Mouse (Mus musculus): ENCODE data around the gene Relb. TPM values are rescaled to one million over a fixed set of nuclear protein-coding genes. Genes with fewer than 3 reads are reported as not detected.

Relb gene
- polyA plus RNA-seq, 1 experiment, result 75.6 TPM

DNA sequence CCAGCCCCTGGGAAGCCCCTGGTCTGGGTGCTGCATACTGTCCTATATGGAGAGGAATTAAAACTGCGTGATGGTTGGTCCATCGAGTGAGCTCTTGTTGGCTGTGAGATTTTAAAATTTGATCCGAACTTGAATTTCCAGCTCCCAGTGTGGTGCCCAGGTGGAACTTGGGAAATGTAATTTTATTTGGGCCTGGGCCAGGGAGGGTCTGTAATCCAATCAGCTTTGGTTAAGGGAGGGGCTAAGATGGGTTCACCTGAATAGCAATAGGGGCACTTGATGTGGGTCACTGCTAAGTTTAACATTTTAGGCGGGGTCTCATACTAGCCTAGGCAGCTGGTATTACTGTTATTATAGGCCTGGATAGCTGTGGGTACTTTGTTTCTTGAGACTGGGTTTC lies 50.8 kb downstream of the Relb start:
- no peak for DNase-seq
- TF ChIP-seq POLR2A (IDR thresholded peaks at IDR 0.05; ENCODE audit: control insufficient read depth, extremely low read depth, insufficient read depth, low read length, poor library complexity), result no peak
- no peak for TF ChIP-seq CTCF (IDR thresholded peaks at IDR 0.05; ENCODE audit: borderline replicate concordance, control insufficient read depth, extremely low read depth, insufficient read depth, low read length, poor library complexity)
- Histone ChIP-seq H3K36me3 (ENCODE audit: control insufficient read depth, insufficient read depth, low read length) (peaks cover 5% of the 10 kb centered on the region; the same call in 1 of the 2 replicates), H3K27me3 (ENCODE audit: control insufficient read depth, insufficient read depth, low read length) (peaks cover 6% of the 10 kb centered on the region; the same call in 1 of the 2 replicates), H3K27ac (ENCODE audit: control insufficient read depth, insufficient read depth, low read length) (no peak overlapping the region), H3K4me1 (replicated peaks; ENCODE audit: control insufficient read depth, insufficient read depth, low read length) (peaks cover 19% of the 10 kb centered on the region), H3K4me3 (ENCODE audit: control insufficient read depth, insufficient read depth, low read length) (0 out of 2 replicates have a peak overlapping the region, but pooled peaks have one; percentile 33)
- 77% methylated on average over 4 of the region's 4 CpGs for WGBS

DNA sequence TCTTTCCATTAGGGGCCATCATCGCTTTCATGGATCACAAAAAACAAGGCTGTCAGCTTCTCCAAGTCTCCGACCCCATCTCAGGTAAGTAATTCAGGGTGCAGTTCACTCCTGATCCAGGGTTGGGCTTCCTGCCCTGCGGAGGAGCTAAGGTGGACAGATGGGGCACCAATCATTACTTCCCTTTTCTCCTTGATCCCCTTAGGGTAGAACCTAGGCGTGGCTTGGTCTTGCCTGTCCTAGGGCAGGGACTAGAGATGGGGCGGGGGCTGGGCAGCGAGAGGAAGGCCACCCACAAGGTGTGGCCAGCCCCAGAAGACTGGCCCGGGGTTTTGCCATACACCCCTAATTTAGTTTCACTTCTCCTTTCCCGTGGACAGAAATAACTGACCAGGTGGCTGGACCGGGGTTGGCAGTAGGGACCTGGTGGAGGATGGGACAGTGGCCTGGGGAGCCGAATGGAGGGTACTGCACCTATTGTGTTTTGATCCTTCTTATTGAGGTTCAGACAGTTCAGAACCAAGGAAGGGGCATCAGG lies 51.3 kb downstream of the Relb start:
- Histone ChIP-seq H3K36me3 (ENCODE audit: control insufficient read depth, insufficient read depth, low read length) (peaks cover 5% of the 10 kb centered on the region; the same call in 1 of the 2 replicates), H3K27ac (ENCODE audit: control insufficient read depth, insufficient read depth, low read length) (no peak overlapping the region), H3K4me1 (replicated peaks; ENCODE audit: control insufficient read depth, insufficient read depth, low read length) (peaks cover 19% of the 10 kb centered on the region), H3K27me3 (ENCODE audit: control insufficient read depth, insufficient read depth, low read length) (peaks cover 6% of the 10 kb centered on the region; the same call in 1 of the 2 replicates), H3K4me3 (ENCODE audit: control insufficient read depth, insufficient read depth, low read length) (peak overlapping the region; percentile 33)
- WGBS, result 22% methylated on average over 10 of the region's 10 CpGs
- DNase-seq, result no peak
- TF ChIP-seq CTCF (IDR thresholded peaks at IDR 0.05; ENCODE audit: borderline replicate concordance, control insufficient read depth, extremely low read depth, insufficient read depth, low read length, poor library complexity) (no peak), POLR2A (IDR thresholded peaks at IDR 0.05; ENCODE audit: control insufficient read depth, extremely low read depth, insufficient read depth, low read length, poor library complexity) (no peak)

DNA sequence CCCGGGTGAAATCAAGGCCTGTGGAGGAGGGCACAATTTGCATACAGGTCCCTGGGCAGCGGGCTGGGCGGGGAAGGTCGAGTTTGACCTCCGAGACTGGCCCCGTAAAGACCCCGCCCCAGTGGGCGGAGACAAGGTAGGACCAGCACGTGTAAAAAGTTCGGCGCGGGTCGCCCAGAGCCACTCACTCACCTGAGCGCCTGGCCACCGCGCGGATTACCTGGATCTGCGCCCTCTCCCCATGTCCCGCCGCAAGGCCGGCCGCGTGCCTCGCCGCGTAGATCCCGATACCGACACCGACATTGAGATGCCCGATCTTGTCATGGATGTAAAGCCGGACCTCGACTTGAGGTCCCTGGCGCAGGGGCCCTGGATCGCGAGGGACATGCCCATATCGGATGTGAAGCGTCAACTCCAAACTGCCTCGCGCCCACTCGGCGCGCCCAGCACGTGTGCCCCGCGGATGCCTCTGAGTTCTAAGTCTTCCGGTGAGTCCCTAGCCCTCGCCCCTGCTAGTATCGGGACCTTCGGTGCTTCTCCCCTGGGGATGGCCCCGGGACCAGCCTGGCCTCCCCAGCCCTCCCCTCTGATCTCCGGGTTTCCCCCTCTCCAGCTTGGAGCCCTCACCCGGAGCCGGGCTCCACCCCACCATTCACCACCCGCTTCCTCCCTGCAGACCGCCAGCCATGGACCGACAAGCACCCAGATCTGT lies 51.9 kb downstream of the Relb start, which contains the start of the genes Zfp296 and Gemin7:
Gene Zfp296 (plus strand): TSS at position 147 of the 712 bp plus-strand sequence.
Gene Gemin7 (minus strand): TSS at position 455 of the 712 bp plus-strand sequence.
- peak within 1 kb of the TSS; percentile 33 for H3K4me3 ChIP-seq (ENCODE audit: control insufficient read depth, insufficient read depth, low read length)
- no peak for DNase-seq
- H3K27ac ChIP-seq (ENCODE audit: control insufficient read depth, insufficient read depth, low read length), result no peak within 1 kb of the TSS
- peaks cover 6% of the 10 kb centered on the region; the same call in 1 of the 2 replicates for H3K27me3 ChIP-seq (ENCODE audit: control insufficient read depth, insufficient read depth, low read length)
- WGBS, result 1% methylated on average over 56 of the region's 56 CpGs
- peaks cover 19% of the 10 kb centered on the region for H3K4me1 ChIP-seq (replicated peaks; ENCODE audit: control insufficient read depth, insufficient read depth, low read length)
- H3K36me3 ChIP-seq (ENCODE audit: control insufficient read depth, insufficient read depth, low read length), result peaks cover 5% of the 10 kb centered on the region; the same call in 1 of the 2 replicates
- no peak for TF ChIP-seq CTCF (IDR thresholded peaks at IDR 0.05; ENCODE audit: borderline replicate concordance, control insufficient read depth, extremely low read depth, insufficient read depth, low read length, poor library complexity)

DNA sequence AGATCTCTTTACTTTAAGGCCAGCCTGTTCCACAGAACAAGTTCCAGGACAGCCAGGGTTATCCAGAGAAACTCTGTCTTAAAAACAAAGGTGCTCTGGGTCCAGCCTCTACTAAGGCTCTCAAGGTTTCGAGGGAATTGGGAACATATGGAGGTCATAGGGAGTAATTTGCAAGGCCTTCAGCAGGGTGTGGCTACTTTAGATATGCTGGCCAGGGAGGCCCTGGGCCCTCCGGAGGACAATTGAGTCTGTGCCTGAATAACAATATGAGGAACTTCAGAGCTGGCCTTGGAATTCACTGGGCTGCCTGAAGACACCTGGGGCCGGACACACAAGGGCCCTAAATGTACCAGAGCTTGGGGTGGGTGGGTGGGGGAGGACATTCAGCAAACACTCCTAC lies 53.7 kb downstream of the Relb start:
- Histone ChIP-seq H3K27ac (ENCODE audit: control insufficient read depth, insufficient read depth, low read length) (no peak overlapping the region), H3K4me3 (ENCODE audit: control insufficient read depth, insufficient read depth, low read length) (no peak overlapping the region), H3K36me3 (ENCODE audit: control insufficient read depth, insufficient read depth, low read length) (no peaks in the 10 kb centered on the region), H3K27me3 (ENCODE audit: control insufficient read depth, insufficient read depth, low read length) (peaks cover 6% of the 10 kb centered on the region; the same call in 1 of the 2 replicates), H3K4me1 (replicated peaks; ENCODE audit: control insufficient read depth, insufficient read depth, low read length) (peaks cover 19% of the 10 kb centered on the region)
- 67% methylated on average over 3 of the region's 3 CpGs for WGBS
- no peak for DNase-seq
- no peak for TF ChIP-seq CTCF (IDR thresholded peaks at IDR 0.05; ENCODE audit: borderline replicate concordance, control insufficient read depth, extremely low read depth, insufficient read depth, low read length, poor library complexity)
- no peak for TF ChIP-seq POLR2A (IDR thresholded peaks at IDR 0.05; ENCODE audit: control insufficient read depth, extremely low read depth, insufficient read depth, low read length, poor library complexity)

DNA sequence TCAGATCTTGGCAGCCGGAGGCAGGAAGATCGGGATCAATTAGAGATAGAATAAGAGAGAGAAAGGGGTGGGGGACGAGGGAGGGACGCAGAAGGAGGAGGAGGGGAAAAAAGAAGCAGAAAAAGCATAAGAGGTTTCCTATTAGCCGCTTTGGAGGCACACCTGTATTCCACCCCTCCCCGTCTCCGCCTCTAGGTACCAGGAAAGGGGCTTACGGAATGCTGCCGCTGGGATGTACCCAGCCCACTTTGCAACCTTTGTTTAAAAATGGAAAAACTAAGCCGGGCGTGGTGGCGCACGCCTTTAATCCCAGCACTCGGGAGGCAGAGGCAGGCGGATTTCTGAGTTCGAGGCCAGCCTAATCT lies 55.5 kb downstream of the Relb start:
- no peaks in the 10 kb centered on the region for H3K36me3 ChIP-seq (ENCODE audit: control insufficient read depth, insufficient read depth, low read length)
- no peak for TF ChIP-seq POLR2A (IDR thresholded peaks at IDR 0.05; ENCODE audit: control insufficient read depth, extremely low read depth, insufficient read depth, low read length, poor library complexity)
- TF ChIP-seq CTCF (IDR thresholded peaks at IDR 0.05; ENCODE audit: borderline replicate concordance, control insufficient read depth, extremely low read depth, insufficient read depth, low read length, poor library complexity), result no peak
- DNase-seq, result no peak
- no peak overlapping the region for H3K27ac ChIP-seq (ENCODE audit: control insufficient read depth, insufficient read depth, low read length)
- H3K4me1 ChIP-seq (replicated peaks; ENCODE audit: control insufficient read depth, insufficient read depth, low read length), result peaks cover 19% of the 10 kb centered on the region
- peak overlapping the region; percentile 76 for H3K4me3 ChIP-seq (ENCODE audit: control insufficient read depth, insufficient read depth, low read length)
- H3K27me3 ChIP-seq (ENCODE audit: control insufficient read depth, insufficient read depth, low read length), result peaks cover 6% of the 10 kb centered on the region; the same call in 1 of the 2 replicates
- 31% methylated on average over 16 of the region's 16 CpGs for WGBS

DNA sequence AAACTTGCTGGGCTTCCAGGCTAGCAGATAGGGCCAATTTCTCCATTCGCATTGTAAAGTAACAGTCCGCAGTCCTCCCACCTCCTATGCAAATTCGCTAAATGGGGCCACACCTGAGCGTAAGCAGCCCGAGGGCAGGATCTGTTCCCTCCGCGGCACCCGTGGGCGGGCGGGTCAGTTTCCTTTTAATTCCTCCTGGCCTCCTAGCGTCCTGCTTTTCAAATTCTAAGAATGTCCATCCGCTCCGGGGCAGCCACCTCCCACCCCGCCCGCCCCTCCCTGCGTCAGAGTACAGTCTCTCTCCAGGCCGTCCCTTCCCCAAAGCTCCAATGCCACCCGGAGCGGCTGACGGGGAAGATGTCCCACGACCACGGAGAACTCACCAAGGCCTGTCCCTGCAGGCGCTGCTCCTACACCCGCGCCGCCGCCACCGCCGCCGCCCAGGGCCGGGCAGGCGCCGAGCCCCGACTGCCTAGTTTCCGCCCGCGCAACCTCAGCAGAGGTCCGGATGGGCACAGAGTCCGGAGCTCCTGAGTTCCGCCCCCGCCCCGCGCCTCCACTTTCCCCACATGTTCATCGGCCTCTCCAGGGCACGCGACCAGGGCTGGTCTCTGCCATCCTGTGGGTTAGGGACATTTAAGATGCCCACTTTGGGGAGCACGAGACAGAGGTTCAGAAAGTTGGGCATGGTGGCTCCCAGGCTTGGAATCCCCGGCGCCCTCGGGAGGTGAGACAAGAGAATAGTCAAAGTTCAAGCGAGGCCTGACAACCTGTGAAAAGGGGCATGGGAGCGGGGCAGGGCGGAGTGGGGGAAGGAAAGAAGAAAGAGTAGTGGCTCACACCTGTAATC lies 56.1 kb downstream of the Relb start:
- H3K27ac ChIP-seq (ENCODE audit: control insufficient read depth, insufficient read depth, low read length), result no peak overlapping the region
- H3K4me3 ChIP-seq (ENCODE audit: control insufficient read depth, insufficient read depth, low read length), result peak overlapping the region; percentile 76
- peak; percentile 80 for DNase-seq
- H3K27me3 ChIP-seq (ENCODE audit: control insufficient read depth, insufficient read depth, low read length), result peaks cover 6% of the 10 kb centered on the region; the same call in 1 of the 2 replicates
- WGBS, result 1% methylated on average over 53 of the region's 53 CpGs
- TF ChIP-seq POLR2A (IDR thresholded peaks at IDR 0.05; ENCODE audit: control insufficient read depth, extremely low read depth, insufficient read depth, low read length, poor library complexity) (peak; percentile 85), CTCF (IDR thresholded peaks at IDR 0.05; ENCODE audit: borderline replicate concordance, control insufficient read depth, extremely low read depth, insufficient read depth, low read length, poor library complexity) (peak; percentile 32; the same call in 1 of the 2 replicates)
- H3K4me1 ChIP-seq (replicated peaks; ENCODE audit: control insufficient read depth, insufficient read depth, low read length), result peaks cover 18% of the 10 kb centered on the region
- H3K36me3 ChIP-seq (ENCODE audit: control insufficient read depth, insufficient read depth, low read length), result no peaks in the 10 kb centered on the region

Data from thymus, adult 2 months (tissue).